Mouse (Mus musculus): ENCODE results near the gene 5730522E02Rik.
"Not testable (repeated sequence)": the region's sequence is repeated elsewhere in the genome, so short reads cannot be mapped to it uniquely, and the experiment has no call there.

5730522E02Rik gene

DNA sequence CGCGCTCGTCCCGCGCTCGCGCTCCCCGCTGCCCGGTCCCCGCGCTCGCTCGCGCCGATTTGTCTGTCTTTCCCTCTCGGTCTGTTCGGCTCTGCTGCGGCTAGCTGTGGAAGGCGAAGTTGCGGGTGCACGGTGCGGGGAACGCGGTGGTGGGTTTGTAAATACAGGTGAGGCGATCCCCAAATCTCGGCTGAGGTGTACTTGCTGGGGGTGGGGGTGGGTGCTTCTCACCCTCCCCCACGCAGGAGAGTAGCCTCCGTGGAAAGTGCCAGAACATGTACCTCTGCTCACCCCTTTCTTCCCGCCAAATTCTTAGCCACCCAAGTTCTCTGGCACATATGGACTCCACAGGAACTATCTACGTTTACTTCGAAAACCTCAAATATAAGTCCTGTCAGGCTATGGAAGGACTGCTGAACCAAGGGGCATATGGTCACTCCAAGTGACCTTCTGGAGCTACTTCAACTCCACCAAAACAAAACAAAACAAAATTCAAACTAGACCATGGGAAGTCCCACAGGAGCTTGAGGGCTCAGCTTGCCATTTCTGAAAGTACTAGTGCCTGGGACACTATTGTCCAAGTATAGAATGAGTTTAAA is at the start of gene 5730522E02Rik:
Gene 5730522E02Rik, minus strand, starts transcription at position 182 of the 599 bp plus-strand sequence.
- no peak for DNase-seq (ENCODE audit: low read depth in 1 of 2, low spot score in 2 of 2)

DNA sequence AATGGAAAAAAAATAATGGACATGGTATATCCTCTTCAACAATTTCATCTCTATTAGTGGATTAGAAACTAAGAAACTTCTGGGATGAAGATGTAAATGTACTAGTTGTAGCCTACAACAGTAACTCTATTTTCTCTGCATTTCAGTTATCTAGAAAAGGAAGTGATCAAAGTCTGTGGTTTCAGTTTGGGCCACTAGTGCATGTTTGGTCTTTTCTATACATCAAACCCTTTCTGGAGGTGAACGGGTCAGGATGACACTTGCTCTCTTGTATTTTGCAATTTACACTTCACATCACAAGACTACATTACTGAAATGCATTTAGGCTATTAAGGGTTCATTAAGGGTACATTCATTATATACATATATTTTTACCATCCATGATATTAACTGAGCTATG is 26.0 kb upstream of the 5730522E02Rik start:
- no peak for DNase-seq (ENCODE audit: low read depth in 1 of 2, low spot score in 2 of 2)

- DNase-seq (ENCODE audit: low read depth in 1 of 2, low spot score in 2 of 2), result no peak
Measured at GRCm38 (mm10) chr11:26229895-26230294, 19.3 kb upstream of the 5730522E02Rik start.

DNA sequence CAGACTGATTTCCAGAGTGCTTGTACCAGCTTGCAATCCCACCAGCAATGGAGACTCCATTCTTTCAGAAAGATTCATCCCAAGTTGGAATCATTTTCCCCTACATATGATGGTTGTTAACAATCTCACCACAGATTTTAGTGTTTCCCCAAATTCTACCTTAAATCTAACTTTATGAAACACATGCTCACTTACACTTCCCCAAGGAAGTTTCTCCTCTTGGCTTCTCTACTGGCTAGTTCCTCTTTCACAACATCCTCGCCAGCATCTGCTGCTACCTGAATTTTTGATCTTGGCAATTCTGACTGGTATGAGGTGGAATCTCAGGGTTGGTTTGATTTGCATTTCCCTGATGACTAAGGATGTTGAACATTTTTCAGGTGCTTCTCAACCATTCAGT is 3.1 kb upstream of the 5730522E02Rik start:
- DNase-seq (ENCODE audit: low read depth in 1 of 2, low spot score in 2 of 2), result not testable (repeated sequence)

- no peak for DNase-seq (ENCODE audit: low read depth in 1 of 2, low spot score in 2 of 2)
Measured at GRCm38 (mm10) chr11:26209811-26210581, 567 bp downstream of the 5730522E02Rik start.

GRCm38 (mm10) chr11:26203466-26203865 is 7.1 kb downstream of the 5730522E02Rik start:
- no peak for DNase-seq (ENCODE audit: low read depth in 1 of 2, low spot score in 2 of 2)

GRCm38 (mm10) chr11:26202842-26203241 is 7.7 kb downstream of the 5730522E02Rik start:
- DNase-seq (ENCODE audit: low read depth in 1 of 2, low spot score in 2 of 2), result no peak

DNA sequence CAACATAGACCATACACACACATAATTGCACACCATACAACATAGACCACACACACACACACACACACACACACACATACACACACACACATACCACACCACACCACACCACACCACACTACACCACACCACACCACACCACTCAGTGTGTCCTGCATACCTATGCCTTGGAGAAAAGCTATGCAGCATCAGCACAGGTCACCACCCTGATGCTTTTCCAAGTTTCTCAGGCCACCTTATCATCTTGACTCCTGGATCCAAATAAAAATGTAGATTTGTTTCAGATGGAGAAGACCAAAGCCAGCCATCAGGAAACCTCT is 8.8 kb downstream of the 5730522E02Rik start:
- DNase-seq (ENCODE audit: low read depth in 1 of 2, low spot score in 2 of 2), result no peak

- peak in 1 of 2 experiments; percentile 18 for DNase-seq (ENCODE audit: low read depth in 1 of 2, low spot score in 2 of 2)
Measured at GRCm38 (mm10) chr11:26200970-26201777, 9.4 kb downstream of the 5730522E02Rik start.

- no peak for DNase-seq (ENCODE audit: low read depth in 1 of 2, low spot score in 2 of 2)
Measured at GRCm38 (mm10) chr11:26195468-26195867, 15.1 kb downstream of the 5730522E02Rik start.

- no peak for DNase-seq (ENCODE audit: low read depth in 1 of 2, low spot score in 2 of 2)
Measured at GRCm38 (mm10) chr11:26187231-26187967, 23.2 kb downstream of the 5730522E02Rik start.

DNA sequence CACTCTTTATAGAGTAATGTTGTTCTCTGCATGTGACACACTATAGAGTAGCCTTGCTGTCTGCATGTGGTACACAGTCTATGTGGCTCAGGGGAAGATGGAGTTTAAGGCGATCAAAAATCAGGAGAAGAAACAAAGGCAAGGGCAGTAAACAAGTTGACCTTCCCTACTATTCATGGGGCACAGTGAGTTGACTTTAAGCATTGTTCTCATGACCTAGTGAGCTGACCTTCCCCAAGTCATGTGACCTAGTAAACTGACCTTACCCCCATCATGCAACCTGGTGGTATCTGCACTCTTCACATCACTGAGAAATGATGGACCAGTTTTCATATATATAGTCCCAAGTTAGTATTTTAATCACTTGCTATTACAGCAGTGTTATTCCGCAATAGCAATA is 40.0 kb downstream of the 5730522E02Rik start:
- DNase-seq (ENCODE audit: low read depth in 1 of 2, low spot score in 2 of 2), result no peak

GRCm38 (mm10) chr11:26167609-26167971 is 43.0 kb downstream of the 5730522E02Rik start:
- no peak for DNase-seq (ENCODE audit: low read depth in 1 of 2, low spot score in 2 of 2)

DNA sequence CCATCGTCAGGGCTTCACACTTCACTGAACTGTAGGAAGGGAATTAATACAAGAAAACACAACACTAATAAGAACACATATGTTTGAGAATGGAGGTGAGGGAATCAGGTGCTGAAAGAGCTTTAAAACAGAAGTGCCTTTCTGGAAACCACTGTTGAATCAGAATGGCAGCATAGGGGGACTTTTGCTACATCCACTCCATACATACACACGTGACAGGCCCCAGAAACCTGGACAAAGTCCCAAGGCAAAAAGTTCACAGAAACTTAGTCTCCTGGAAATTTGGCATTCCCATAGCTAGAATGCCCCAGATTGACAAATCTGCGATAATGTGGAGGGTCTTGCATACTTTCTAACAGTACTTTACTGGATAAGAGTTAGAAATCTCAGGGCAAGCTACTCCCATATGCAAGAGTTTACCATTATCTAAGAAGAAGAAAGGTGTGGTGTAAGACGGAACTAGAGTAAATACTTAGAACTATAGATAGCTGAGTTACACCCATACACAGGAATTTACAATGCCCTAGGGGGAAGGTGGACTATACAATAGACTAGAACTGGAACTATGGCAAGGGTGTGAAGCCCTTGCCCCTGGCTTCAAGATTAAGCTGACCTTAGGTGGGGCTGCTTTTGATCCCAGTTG is 43.5 kb downstream of the 5730522E02Rik start:
- no peak for DNase-seq (ENCODE audit: low read depth in 1 of 2, low spot score in 2 of 2)

GRCm38 (mm10) chr11:26164651-26165259 is 45.8 kb downstream of the 5730522E02Rik start:
- no peak for DNase-seq (ENCODE audit: low read depth in 1 of 2, low spot score in 2 of 2)

GRCm38 (mm10) chr11:26161354-26161753 is 49.2 kb downstream of the 5730522E02Rik start:
- no peak for DNase-seq (ENCODE audit: low read depth in 1 of 2, low spot score in 2 of 2)

DNA sequence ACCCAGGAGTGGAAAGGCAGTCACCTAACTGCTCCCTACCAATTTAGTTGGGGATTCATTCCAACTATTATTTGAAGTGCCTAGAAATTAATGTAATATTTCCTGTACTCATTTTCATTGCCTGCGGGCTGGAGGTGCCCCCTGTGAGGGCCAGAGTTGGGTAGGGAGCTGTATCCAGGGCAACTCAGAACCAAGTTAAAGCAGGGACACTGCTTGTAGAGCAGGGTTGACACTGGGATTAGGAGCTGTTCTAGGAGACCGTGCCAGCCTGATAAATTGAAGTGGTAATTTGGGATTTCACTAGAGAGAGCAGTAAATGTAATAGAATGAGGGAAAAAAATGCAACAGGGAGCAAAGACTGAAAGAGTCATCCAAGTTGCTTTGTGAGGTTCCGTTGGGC is 51.5 kb downstream of the 5730522E02Rik start:
- no peak for DNase-seq (ENCODE audit: low read depth in 1 of 2, low spot score in 2 of 2)

GRCm38 (mm10) chr11:26140024-26140423 is 70.5 kb downstream of the 5730522E02Rik start:
- no peak for DNase-seq (ENCODE audit: low read depth in 1 of 2, low spot score in 2 of 2)

GRCm38 (mm10) chr11:26138013-26138412 is 72.5 kb downstream of the 5730522E02Rik start:
- DNase-seq (ENCODE audit: low read depth in 1 of 2, low spot score in 2 of 2), result no peak

DNA sequence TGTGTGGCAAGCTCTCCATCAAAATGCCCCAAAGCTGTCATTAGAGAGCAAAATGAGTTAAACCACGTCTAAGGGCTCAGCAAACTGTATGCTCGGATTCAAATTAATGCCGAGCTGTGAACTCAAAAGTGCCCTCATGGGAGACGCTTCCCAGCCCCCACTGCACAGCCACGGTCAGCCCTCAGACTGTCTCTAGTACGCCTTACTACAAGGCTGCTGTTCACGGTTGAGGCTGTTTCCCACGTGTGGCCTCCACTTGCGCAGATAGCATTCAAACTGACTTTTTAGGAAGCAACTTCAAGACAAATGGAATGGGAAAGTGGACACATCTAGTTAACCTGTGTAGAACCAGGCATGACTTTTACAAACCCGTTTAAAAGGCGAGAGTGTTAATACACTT is 79.7 kb downstream of the 5730522E02Rik start:
- no peak for DNase-seq (ENCODE audit: low read depth in 1 of 2, low spot score in 2 of 2)

All from monocyte, adult 2 months (primary cell).